Mouse (Mus musculus): ENCODE data around the gene Fam243.

DNA sequence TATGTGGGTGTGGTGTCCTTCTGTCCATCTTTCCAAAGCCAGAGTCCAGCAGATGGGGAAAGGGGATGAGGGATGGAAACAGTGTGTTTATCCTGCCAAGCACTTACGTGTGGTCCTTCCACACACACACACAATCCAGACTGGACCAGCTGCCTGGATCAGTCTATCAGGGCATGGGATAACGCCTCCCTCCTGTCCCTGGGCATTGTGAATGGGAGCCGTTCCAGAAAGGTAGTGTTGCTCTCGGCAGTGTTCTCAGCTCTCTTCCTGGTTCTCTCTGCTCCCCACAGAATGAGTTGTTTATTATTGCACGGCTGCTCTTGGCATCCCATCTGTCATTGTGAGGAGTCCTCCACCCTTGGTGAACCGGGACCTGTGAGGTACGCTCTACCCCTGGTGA, 39.5 kb upstream of the Fam243 start:
- TF ChIP-seq CTCF (IDR thresholded peaks at IDR 0.05; ENCODE audit: low read depth) (no peak), EP300 (optimal IDR thresholded peaks at IDR 0.05) (no peak)
